Mouse (Mus musculus): ENCODE measurements around the gene Rbm24.

Gene Rbm24

GRCm38 (mm10) chr13:46423805-46424204, 5.6 kb downstream of the Rbm24 start:
- no peak for TF ChIP-seq GATA4 (IDR thresholded peaks at IDR 0.05; ENCODE audit: insufficient replicate concordance, low read length)

- no peak for TF ChIP-seq GATA4 (IDR thresholded peaks at IDR 0.05; ENCODE audit: insufficient replicate concordance, low read length)
Observed at GRCm38 (mm10) chr13:46424376-46424775, 6.1 kb downstream of the Rbm24 start.

- TF ChIP-seq GATA4 (IDR thresholded peaks at IDR 0.05; ENCODE audit: insufficient replicate concordance, low read length), result no peak
Observed at GRCm38 (mm10) chr13:46426651-46427269, 8.5 kb downstream of the Rbm24 start.

- TF ChIP-seq GATA4 (IDR thresholded peaks at IDR 0.05; ENCODE audit: insufficient replicate concordance, low read length), result no peak
Observed at GRCm38 (mm10) chr13:46428964-46429363, 10.7 kb downstream of the Rbm24 start.

- TF ChIP-seq GATA4 (IDR thresholded peaks at IDR 0.05; ENCODE audit: insufficient replicate concordance, low read length), result no peak
Observed at GRCm38 (mm10) chr13:46429866-46430265, 11.6 kb downstream of the Rbm24 start.

GRCm38 (mm10) chr13:46433880-46434560, 15.8 kb downstream of the Rbm24 start:
- TF ChIP-seq GATA4 (IDR thresholded peaks at IDR 0.05; ENCODE audit: insufficient replicate concordance, low read length), result no peak

- TF ChIP-seq GATA4 (IDR thresholded peaks at IDR 0.05; ENCODE audit: insufficient replicate concordance, low read length), result no peak
Observed at GRCm38 (mm10) chr13:46438960-46439359, 20.7 kb downstream of the Rbm24 start.

- TF ChIP-seq GATA4 (IDR thresholded peaks at IDR 0.05; ENCODE audit: insufficient replicate concordance, low read length), result no peak
Observed at GRCm38 (mm10) chr13:46444021-46444420, 25.8 kb downstream of the Rbm24 start.

GRCm38 (mm10) chr13:46446062-46446461, 27.8 kb downstream of the Rbm24 start:
- TF ChIP-seq GATA4 (IDR thresholded peaks at IDR 0.05; ENCODE audit: insufficient replicate concordance, low read length), result no peak

GRCm38 (mm10) chr13:46448276-46448675, 30.0 kb downstream of the Rbm24 start:
- no peak for TF ChIP-seq GATA4 (IDR thresholded peaks at IDR 0.05; ENCODE audit: insufficient replicate concordance, low read length)

GRCm38 (mm10) chr13:46449955-46450354, 31.7 kb downstream of the Rbm24 start:
- no peak for TF ChIP-seq GATA4 (IDR thresholded peaks at IDR 0.05; ENCODE audit: insufficient replicate concordance, low read length)

- no peak for TF ChIP-seq GATA4 (IDR thresholded peaks at IDR 0.05; ENCODE audit: insufficient replicate concordance, low read length)
Observed at GRCm38 (mm10) chr13:46450623-46451022, 32.4 kb downstream of the Rbm24 start.

GRCm38 (mm10) chr13:46451548-46451947, 33.3 kb downstream of the Rbm24 start:
- no peak for TF ChIP-seq GATA4 (IDR thresholded peaks at IDR 0.05; ENCODE audit: insufficient replicate concordance, low read length)

GRCm38 (mm10) chr13:46459546-46459945, 41.3 kb downstream of the Rbm24 start:
- no peak for TF ChIP-seq GATA4 (IDR thresholded peaks at IDR 0.05; ENCODE audit: insufficient replicate concordance, low read length)

GRCm38 (mm10) chr13:46462280-46462679, 44.0 kb downstream of the Rbm24 start:
- no peak for TF ChIP-seq GATA4 (IDR thresholded peaks at IDR 0.05; ENCODE audit: insufficient replicate concordance, low read length)

- no peak for TF ChIP-seq GATA4 (IDR thresholded peaks at IDR 0.05; ENCODE audit: insufficient replicate concordance, low read length)
Observed at GRCm38 (mm10) chr13:46463764-46464163, 45.5 kb downstream of the Rbm24 start.

- TF ChIP-seq GATA4 (IDR thresholded peaks at IDR 0.05; ENCODE audit: insufficient replicate concordance, low read length), result no peak
Observed at GRCm38 (mm10) chr13:46468251-46468650, 50.0 kb downstream of the Rbm24 start.
